Mouse (Mus musculus) ovary, adult 18-20 months (tissue): ENCODE measurements around the gene Parp14.

Experiments used
- DNase-seq: peaks from one replicate; pipeline ENCODE4 v3.0.0; 2022; ENCODE audit warnings: low spot score, mixed read lengths

The Parp14 gene

GRCm38 (mm10) chr16:35784134-35784725 is 87.1 kb downstream of the Parp14 start:
- DNase-seq = no peak

GRCm38 (mm10) chr16:35783207-35783573 is 88.2 kb downstream of the Parp14 start:
- no peak for DNase-seq
